Mouse (Mus musculus): ENCODE data around the gene St6galnac4.

St6galnac4 gene

DNA sequence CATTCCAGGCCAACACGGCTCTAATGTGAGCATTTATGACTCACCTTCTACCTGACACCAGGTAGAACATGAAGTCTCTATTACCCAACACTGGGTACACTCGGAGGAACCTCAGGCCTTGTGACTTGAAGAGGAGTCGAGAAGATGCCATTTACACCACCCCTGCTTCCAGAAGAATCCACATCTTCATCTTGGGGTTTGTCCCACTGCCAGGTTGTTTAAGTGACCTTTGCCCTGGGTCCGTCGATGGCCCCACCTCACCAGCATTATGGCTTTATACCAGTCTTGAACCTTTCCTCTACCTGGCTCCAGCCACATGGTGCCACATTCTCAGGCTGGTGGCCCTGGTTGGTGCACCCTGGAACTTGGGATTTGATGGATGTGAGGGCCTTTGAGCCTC, 10.4 kb downstream of the St6galnac4 start:
- in situ Hi-C loops (cut with MboI; ENCODE audit: unreplicated experiment in 2 of 2): loop anchor here in 1 of 2 experiments (25.0 kb wide), 1 partner anchor 90 kb away; no protein-coding TSS in a partner anchor

DNA sequence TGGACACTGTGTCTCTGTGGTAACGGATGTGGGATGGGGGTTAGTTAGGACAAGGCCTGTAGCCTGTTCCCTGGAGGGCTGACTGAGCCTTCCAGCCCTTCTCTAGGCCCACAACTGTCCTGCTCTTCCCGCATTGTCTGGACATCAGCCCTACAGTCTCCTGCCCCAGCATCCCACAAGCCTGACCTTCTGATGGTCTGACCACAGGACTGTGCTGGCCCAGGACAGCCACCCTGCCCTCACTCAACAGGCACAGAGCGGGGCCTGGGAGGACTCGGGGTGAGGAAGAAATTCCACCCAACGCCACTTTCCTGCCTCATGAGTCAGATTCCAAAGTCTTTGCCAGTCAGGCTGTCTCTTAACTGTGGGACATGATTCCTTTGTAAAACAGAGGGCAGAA, 10.8 kb downstream of the St6galnac4 start:
- in situ Hi-C loops (cut with MboI; ENCODE audit: unreplicated experiment in 2 of 2): loop anchor here in 1 of 2 experiments (25.0 kb wide), 1 partner anchor 90 kb away; no protein-coding TSS in a partner anchor

DNA sequence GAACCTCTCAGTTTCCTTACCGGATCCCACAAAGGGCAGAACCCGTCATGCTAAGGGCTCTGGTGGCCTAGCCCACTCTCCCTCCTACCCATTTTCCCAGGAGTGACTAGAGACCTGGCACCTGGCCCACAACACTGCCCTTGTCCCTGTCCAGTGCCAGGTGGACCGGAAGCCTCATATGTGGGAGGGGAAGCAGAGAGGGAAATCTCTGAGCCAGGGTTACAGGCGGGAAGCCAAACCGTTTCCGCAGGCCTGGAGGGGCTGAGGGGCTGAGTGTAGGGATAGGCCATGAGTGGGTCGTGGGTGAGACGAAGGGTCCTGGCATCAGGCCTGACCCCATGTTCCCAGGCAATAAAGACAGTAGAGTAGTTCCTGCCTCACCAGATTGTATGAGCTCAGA, 11.6 kb downstream of the St6galnac4 start:
- in situ Hi-C loops (cut with MboI; ENCODE audit: unreplicated experiment in 2 of 2): loop anchor here in 1 of 2 experiments (25.0 kb wide), 1 partner anchor 89 kb away; no protein-coding TSS in a partner anchor

DNA sequence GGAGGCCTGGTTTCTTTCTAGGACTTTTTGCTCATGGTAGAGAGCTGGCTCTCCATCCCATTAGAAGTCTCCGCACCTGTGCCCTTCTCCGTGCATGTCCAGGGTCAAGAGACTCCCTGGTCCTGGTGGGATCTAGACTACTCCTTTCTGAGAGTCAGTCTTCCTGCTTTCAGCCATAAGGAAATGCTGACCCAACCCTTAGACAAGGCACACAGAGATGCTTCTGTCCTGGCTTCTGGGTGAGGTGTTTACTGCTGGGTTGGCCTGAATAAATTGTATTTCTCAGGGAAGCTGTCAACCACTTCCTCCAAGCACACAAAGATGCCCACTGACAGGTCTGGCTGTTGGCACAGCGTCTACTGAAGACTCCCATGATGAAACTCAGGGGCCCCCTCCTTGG, 12.5 kb downstream of the St6galnac4 start, which contains the start of gene St6galnac6:
Gene St6galnac6, plus strand, starts transcription at position 301 of the 400 bp plus-strand sequence.
- in situ Hi-C loops (cut with MboI; ENCODE audit: unreplicated experiment in 2 of 2): loop anchor here in 1 of 2 experiments (25.0 kb wide), 1 partner anchor 88 kb away; no protein-coding TSS in a partner anchor

DNA sequence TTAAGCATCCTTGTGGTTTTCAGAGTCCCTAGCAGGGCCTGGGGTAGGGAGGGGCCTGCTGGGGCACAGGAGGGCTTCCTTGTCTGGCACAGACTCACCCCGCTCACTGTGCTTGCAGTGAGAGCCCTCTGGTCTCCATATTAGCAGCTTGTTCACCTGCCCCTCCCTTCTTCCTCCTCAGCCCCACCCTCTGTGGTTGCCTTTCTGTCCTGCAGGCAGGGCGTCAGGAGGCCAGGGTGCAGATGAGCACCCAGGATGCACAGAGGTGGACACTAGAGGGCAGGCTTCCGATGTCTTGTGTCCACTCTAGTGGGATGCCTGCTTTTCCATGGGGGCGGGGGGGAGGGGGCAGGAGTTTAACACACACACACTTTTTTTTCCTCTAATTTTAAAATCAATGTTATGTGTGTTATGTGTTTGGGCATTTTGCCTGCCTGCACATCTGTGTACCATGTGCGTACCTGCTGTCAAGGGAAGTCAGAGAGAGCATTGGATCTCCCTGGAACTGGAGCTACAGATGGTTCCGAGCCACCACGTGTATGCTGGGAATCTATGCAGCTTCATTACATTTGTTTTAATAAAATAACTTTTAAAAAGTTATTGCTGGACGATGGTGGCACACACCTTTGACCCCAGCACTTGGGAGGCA, 14.6 kb downstream of the St6galnac4 start:
- in situ Hi-C loops (cut with MboI; ENCODE audit: unreplicated experiment in 2 of 2): no loop called here

DNA sequence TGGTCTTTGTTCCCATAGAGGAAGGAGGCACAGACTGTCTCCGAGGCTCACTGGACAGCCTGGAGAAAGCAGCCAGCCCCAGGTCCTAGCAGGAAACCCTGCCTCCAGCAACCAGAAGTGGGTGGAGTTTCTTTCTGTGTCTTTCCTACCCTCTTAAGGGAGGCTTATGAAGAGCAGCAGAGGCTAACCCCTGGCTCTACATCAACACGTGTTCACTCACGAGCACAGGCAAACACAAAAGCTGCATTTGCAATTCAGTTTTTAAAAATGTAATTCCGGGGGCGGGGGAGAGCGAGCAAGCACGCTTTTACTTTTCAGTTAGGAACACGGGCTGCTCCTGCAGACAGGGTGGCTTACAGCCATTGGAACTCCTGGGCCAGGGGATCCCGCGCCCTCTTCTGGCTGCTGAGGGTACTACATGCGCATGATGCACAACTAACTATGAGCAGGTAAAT, 15.7 kb downstream of the St6galnac4 start:
- in situ Hi-C loops (cut with MboI; ENCODE audit: unreplicated experiment in 2 of 2): no loop called here

DNA sequence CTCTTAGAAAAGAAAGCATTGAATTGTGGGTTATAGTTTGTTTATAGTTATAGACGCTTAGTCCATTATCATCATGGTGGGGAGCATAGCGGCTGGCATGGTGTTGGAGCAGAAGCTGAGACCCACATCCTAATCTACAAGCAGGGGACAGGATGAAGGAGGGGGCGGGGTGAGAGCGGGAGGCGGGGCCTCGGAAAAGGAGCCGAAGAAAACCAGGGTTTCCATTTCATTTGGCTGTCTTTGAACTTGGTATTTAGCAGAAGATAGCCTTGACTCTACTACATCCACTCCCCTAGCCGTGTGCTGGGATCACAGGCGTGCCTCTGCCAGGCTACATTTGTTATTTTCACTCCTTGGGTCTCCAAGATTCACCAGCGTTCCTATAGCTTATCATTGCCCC, 17.7 kb downstream of the St6galnac4 start:
- in situ Hi-C loops (cut with MboI; ENCODE audit: unreplicated experiment in 2 of 2): no loop called here

DNA sequence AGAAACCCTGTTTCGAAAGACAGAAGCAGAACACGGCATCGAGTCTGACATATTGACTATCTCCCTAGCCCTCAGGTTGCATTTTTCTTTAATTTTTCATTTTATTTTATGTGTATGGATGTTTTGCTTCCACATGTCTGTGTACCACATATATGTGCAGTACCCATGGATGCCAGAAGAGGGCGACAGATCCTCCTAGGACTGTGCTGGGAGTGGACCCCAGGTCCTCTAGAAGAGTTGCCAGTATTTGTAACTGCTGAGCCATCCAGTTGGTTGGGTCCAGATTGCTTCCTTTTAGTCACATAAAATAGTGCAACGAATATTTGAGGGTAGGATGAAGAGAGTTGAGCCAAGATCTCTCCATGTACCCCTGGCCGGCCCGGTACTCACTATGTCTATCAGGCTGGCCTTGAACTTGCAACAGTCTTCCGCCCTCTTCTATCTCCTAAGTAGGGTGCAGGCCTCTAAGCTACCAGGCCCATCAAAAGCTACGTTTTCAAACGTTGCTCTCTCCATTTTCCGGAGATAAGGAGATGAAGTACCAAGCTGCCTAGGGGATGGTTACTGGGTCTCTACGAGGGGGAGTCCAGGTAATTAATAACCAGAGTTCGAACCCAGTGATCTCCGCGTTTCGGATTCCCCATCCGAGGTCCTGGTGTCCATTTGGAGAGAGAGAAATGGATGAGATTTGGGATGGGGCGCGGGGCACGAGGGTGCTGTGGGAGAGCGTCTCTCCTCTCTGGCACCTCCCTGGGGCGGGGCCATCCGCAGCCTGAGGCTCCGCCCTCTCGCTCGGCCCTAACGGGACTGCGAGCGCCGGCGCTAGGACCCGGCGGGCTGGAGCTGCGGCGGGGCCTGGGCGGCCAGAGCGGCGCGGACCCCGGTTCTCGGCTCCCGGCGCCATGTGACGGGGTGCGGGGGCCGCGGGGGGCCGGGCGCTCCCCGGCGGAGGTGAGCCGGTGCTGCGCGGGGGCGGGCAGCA, 19.6 kb downstream of the St6galnac4 start:
- in situ Hi-C loops (cut with MboI; ENCODE audit: unreplicated experiment in 2 of 2): no loop called here

DNA sequence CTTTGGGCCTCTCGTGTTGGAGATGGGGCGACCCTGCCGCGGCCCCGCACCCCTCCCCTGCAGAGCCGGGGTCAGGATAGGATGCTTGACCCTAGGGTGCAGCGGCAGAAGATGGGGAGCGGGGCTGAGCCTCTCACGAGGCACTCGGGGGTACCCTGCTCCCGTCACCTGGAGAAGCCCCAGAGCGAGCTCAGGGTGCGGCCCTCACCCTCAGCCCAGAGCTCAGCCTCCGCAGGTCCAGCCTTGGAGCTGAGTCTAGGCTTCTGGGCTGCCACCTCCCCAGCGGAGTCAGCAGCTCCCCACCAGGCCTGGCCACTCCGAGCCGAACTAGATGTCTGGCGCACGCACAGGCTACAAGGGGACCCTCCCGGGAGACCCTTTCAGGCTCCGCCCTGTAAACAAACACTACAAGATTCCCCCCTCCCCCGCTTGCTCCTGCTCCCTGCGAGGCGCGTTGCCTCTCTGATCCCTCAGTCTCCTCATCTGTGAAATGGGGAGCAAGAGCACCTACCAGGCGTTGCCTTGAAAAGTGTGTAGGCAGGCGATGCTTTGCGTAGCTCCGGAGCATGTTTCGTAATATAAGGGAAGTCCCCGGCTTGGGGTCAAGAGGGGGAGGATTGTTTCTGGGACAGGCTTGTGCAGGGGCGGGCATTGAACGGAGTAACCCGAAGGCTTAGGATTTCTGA, 20.5 kb downstream of the St6galnac4 start:
- in situ Hi-C loops (cut with MboI; ENCODE audit: unreplicated experiment in 2 of 2): no loop called here

DNA sequence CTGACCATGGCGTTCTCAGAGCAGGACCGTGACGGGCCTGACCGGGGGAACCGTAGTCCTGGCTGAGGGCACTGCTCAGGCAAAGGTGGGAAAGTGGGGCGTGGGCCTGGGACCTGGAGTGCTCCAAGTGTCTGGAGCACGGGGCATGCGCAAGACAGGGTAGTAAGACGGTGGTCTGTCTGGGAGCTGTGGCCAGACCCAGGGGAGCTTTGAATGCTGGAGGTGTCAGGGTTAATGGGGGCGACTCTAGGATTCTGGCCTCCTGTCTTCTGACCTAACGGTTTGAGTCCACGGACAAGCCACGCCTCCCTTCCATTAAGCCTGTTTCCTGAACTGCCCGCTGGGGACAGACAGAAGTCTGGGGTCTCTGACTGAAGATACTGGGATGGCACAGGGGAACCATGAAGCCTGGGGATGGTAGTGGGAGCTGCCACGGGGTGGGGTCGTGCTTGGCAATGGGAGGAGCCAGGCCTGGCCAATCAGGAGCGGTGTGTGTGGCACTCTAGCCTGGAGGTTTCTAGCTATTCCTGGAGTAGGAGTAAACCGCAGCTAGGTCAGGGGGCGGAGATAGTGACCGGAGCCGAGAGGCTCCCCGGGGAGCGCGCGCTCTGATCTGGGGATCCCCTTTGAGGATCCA, 21.4 kb downstream of the St6galnac4 start:
- in situ Hi-C loops (cut with MboI; ENCODE audit: unreplicated experiment in 2 of 2): no loop called here

DNA sequence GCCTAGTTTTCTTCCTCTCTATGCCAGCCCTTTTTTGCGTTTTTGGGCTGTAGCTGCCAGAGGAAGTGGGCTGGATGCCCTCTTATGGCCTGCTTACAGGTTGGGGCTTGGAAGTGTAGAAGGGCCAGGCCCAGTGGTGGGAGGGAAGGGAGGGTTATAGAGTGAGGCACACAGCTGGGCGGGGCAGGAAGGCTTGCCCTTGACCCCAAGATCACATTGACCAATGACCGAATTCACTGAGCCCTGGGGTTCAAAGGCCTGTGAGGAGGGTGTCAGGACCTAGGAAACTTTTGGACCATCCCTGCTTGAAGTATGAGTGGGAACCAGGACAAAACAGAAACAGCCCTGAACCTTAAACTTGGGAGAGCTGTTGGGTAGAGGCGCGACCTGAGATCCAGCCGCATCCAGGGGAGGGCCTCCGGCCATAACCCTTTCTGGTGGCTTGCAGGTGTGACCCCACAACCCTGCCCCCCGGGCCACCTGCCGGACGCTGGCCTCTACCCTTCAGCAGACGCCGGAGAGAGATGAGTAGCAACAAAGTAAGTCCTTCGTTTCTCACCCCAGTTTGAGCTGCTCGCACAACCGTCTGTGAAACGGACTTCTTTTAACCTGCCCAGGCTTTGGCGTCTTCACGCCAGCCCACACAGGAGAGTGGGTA, 22.0 kb downstream of the St6galnac4 start:
- in situ Hi-C loops (cut with MboI; ENCODE audit: unreplicated experiment in 2 of 2): no loop called here

DNA sequence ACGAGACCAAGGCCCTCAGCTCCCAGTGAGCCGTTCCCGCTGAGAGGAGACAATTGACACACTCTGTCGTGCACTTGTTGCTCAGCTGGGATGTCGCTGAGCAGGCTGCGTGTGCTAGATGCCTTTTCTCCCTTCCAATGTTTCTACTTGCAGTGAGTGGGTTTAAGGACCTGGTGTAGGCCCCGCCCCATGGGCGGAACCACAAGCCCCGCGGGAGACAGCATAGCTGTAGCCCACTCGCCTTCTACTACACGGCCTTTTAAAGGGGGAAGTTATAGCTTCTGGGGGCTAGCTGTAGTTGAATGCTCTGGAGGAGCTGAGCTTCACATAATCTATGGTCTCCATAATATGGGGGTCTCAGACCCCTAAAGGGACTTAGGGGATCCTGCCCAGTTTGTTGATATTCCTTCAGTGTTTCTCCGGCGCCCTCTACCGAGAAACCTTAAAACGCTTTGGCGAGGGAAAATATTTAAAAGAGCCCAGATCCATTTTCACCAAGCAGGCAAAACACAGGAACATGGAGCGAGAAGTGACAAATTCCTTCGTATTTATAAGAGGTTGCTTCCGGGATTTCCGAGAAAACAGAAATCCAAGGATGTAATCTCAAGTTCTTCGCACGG, 23.8 kb downstream of the St6galnac4 start:
- in situ Hi-C loops (cut with MboI; ENCODE audit: unreplicated experiment in 2 of 2): no loop called here

DNA sequence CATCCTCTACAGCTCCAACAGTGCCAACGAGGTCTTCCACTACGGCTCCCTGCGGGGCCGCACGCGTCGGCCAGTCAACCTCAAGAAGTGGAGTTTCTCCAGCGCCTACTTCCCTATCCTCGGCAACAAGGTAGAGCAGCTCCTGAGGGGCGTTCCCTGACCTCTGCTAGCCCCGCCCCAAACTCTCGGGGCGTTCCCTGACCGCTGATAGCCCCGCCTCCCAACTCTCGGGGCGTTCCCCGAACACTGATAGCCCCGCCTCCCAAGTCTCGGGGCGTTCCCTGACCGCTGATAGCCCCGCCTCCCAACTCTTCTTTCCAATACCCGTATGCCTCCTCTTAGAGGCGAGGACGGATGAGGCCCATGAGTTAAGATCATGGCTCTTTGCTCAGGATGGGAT, 25.4 kb downstream of the St6galnac4 start:
- in situ Hi-C loops (cut with MboI; ENCODE audit: unreplicated experiment in 2 of 2): no loop called here

DNA sequence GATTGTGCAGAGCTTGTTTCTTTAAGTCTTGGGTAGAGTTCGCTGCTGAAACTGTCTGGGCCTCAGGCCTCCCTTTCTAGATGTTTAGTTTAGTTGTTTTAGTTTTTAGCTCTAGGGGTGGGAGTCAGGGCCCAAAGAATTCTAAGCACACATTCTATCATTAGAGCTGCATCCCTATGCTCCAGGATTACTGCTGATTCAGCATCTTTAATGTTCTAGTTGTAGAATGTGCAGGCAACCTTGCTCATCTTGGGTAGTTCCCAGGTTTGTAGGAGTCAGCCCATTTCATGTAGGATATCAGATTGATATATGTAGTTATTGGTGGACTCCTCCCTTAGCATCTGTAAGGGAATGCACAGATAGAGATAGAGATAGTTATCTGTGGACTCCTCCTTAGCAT, 30.2 kb downstream of the St6galnac4 start:
- in situ Hi-C loops (cut with MboI; ENCODE audit: unreplicated experiment in 2 of 2): no loop called here

DNA sequence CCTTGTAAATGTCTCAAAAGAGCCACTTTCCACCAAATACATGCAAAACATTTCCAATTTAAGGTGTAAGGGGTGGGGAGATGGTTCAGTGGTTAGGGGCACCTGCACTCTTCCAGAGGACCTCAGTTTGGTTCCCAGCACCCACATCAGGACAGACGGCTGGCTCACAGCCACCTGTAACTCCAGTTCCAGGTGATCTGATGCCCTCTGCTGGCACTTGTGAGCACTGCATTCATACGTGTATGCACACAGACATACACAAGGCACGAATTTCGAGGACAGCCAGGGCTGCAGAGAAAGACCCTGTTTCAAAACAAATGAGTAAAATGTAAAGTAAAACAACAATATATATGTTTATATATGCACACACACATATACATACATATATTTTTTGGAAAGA, 30.7 kb downstream of the St6galnac4 start:
- in situ Hi-C loops (cut with MboI; ENCODE audit: unreplicated experiment in 2 of 2): no loop called here

DNA sequence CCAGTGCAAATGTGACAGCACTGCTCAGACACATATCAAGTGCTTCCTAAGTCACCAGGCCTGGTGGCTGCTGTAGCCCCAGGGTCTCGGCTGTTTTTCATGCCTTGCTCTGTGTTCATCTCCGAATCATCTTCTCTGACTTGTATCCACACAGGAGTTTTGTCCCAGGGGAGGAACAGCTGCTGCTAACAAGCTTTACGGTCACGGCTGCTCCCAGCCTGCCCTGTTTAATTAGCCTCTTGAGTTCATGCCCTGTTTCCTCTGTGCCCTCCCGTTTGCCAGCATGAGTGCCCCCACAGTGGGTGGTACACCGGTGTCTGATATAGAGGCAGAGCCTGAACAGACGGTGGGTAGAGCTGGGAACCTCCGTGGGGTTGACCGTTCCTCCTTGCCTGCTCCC, 31.2 kb downstream of the St6galnac4 start:
- in situ Hi-C loops (cut with MboI; ENCODE audit: unreplicated experiment in 2 of 2): no loop called here

DNA sequence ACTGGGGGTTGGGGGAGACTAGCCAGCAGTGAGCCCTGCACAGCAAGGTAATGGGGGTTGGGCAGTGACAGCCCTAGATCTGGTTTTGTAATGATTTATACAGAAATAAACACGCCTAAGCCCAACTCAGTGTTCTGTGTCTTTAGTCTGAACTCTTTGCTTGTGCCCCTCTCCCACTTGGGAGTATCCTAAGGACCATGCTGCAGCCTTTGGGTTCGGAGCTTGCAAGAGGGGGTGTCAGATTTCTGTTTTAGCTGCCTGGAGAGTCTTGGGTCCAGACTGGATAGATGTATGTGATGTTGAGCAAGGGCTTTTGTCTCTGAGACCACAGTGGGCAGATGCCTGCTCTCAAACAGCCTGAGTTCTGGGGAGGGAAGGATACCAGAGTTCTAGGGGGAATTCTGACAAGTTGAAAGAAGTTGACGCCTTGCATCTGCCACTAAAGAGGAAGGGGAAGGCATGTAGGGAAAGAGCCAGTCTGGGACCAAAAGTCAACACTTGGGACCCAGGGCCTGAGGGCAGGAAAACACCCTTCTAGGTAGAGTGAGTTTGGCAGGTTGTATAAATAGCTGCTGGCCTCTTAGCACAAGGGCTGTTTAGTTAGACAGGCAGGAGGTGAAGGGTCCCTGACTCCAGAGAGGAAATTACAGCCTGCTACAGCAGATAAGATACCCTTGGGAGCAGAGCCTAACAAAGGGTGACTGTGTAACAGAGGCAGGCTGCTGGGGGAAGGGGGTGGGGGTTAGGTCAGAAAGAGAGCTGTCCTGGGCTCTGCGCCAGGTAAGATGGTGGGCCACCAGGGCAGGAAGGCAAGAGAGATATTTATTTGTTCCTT, 34.0 kb downstream of the St6galnac4 start:
- in situ Hi-C loops (cut with MboI; ENCODE audit: unreplicated experiment in 2 of 2): no loop called here

DNA sequence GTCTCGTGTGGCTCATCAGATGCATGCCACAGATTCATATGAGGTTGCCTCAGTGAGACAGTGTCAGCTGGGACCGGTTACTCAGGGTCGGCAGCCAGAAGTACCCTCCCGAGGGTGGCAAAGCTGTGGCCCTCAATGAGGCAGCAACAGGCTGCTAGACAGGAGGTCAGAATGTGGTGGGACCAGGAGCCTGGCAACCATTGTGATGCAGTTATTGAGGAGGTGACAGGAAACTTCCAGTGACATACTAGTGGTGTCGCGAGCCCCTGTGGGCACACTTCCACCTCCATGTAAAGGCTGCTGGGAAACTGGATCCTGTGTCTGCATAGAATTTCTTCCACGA, 34.6 kb downstream of the St6galnac4 start, which contains the start of gene Ak1:
Gene Ak1, plus strand, starts transcription at position 242 of the 343 bp plus-strand sequence.
- in situ Hi-C loops (cut with MboI; ENCODE audit: unreplicated experiment in 2 of 2): no loop called here

Measured in v-Abl transformed pro-B cells (cell line).